Mouse (Mus musculus) limb, embryonic 14.5 days (tissue): ENCODE measurements around the gene Atp5d. TPM values are rescaled to one million over a fixed set of nuclear protein-coding genes. Genes with fewer than 3 reads are reported as not detected.

Source experiments
- ATAC-seq: fragments of 200-750 bp; cut with Nextera tagmentation; 2 replicates; pipeline ENCODE4 v1.8.0; 2017; ENCODE audit warnings: low read depth, moderate number of reproducible peaks, moderate TSS enrichment; ENCODE audit not compliant: low FRiP score
- DNase-seq: peaks from one replicate; pipeline ENCODE4 v3.0.0-alpha.2; 2015; ENCODE audit warnings: low spot score
- H3K27ac ChIP-seq: fragments of 300-500 bp; sonication (generic); replicated peaks from 2 replicates; pipeline ENCODE4 v1.5.1; 2014; ENCODE audit warnings: low read depth, mild to moderate bottlenecking, low read length, moderate library complexity, mixed read lengths
- H3K27me3 ChIP-seq: fragments of 300-500 bp; sonication (generic); 2 replicates; pipeline ENCODE4 v1.6.1; 2014; ENCODE audit warnings: low read length, mixed read lengths; ENCODE audit not compliant: control insufficient read depth, insufficient read depth
- H3K36me3 ChIP-seq: fragments of 300-500 bp; sonication (generic); 2 replicates; pipeline ENCODE4 v1.6.1; 2014; ENCODE audit warnings: mild to moderate bottlenecking, low read length, moderate library complexity, mixed read lengths; ENCODE audit not compliant: control insufficient read depth, insufficient read depth
- H3K4me1 ChIP-seq: fragments of 300-500 bp; sonication (generic); 2 replicates; pipeline ENCODE4 v1.6.1; 2014; ENCODE audit warnings: antibody characterized with exemption, low read length, mixed read lengths; ENCODE audit not compliant: control insufficient read depth, insufficient read depth
- H3K4me2 ChIP-seq: fragments of 300-500 bp; sonication (generic); replicated peaks from 2 replicates; pipeline ENCODE4 v1.6.1; 2014; ENCODE audit warnings: low read depth, mild to moderate bottlenecking, low read length, moderate library complexity; ENCODE audit not compliant: severe bottlenecking
- H3K4me3 ChIP-seq: fragments of 300-500 bp; sonication (generic); replicated peaks from 2 replicates; pipeline ENCODE4 v1.5.1; 2014; ENCODE audit warnings: low read length
- H3K9ac ChIP-seq: fragments of 300-500 bp; sonication (generic); 2 replicates; pipeline ENCODE4 v1.6.1; 2014; ENCODE audit warnings: mild to moderate bottlenecking, low read depth, low read length, moderate library complexity; ENCODE audit not compliant: severe bottlenecking
- H3K9me3 ChIP-seq: fragments of 300-500 bp; sonication (generic); 2 replicates; pipeline ENCODE4 v1.6.1; 2016; ENCODE audit warnings: low read length; ENCODE audit not compliant: control insufficient read depth
- POLR2A ChIP-seq: fragments of 200-500 bp; IDR thresholded peaks from 2 replicates; pipeline ENCODE4 v1.8.0; 2012; ENCODE audit warnings: inconsistent platforms, mild to moderate bottlenecking, moderate library complexity, borderline replicate concordance; ENCODE audit not compliant: insufficient read depth, insufficient read length; ENCODE audit errors: extremely low read depth
- WGBS: fragments of 180-500 bp; shearing (Covaris S2); extraction: QIAGEN DNeasy Blood & Tissue Kit; methylation state at CpG from one replicate; pipeline ENCODE4 v1.1.7; 2014; 5-methylcytosine and 5-hydroxymethylcytosine counted together
- polyA plus RNA-seq, 2 experiments: library from polyadenylated mRNA; depleted of rRNA in 1 of 2; stranded (reverse) in 1 of 2; unstranded in 1 of 2; fragments of >200 nt; fragmentation: Nextera tagmentation in 1 of 2; extraction: Ambion mirVana in 1 of 2; gene quantifications; 2 replicates each; pipeline versions ENCODE4 v1.2.1 to v1.2.3; 2012 to 2014

Gene Atp5d
- polyA plus RNA-seq, 2 experiments = 449 to 477 TPM

DNA sequence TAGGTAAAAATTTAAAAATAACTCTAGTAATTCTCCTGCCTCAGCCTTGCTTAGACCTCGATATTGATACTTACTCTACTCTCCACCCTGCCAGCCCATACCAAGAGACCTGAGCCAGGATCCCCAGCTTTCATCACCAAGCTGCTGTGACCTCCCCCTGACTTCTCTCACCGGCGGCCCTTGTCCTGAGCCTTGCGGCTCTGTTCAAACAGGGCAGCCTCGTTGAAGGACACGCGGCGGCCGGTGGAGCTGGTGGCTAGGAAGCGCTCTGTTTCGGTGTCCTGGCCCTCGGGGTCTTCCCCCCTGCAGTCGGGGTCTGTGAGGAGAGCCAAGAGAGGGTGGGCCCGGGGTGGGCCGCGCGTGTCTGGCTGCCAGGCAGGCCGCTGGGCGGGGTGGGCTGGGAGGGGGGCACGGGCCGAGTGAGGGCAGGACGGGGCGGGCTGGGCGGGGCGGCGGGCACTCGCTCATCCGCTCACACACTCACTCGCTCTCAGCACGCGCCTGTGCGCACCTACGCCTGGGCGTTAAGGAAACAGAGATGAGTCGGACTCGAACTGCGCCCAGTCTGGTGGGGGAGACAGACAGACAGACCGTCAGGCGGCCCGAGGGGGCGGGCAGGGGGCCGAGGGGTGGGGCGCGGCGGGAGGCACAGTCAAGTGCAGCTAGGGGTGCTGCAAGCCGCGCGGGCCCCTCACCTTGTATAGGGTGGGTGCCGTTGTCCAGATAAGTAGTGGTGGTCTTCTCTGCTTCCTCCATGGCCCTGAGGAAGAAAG, 2.1 kb upstream of the Atp5d start:
- WGBS = 22% methylated on average over 34 of the region's 49 CpGs
- TF ChIP-seq POLR2A = no peak
- DNase-seq = no peak
- H3K27ac ChIP-seq = no peak overlapping the region
- no peaks in the 10 kb centered on the region for H3K9me3 ChIP-seq
- peaks cover 30% of the 10 kb centered on the region for H3K4me1 ChIP-seq
- peaks cover 46% of the 10 kb centered on the region for H3K36me3 ChIP-seq
- H3K9ac ChIP-seq = no peak overlapping the region
- peak overlapping the region; percentile 71 for H3K4me3 ChIP-seq
- peak overlapping the region; percentile 97 for H3K4me2 ChIP-seq
- no peak for ATAC-seq
- H3K27me3 ChIP-seq = peaks cover 16% of the 10 kb centered on the region

DNA sequence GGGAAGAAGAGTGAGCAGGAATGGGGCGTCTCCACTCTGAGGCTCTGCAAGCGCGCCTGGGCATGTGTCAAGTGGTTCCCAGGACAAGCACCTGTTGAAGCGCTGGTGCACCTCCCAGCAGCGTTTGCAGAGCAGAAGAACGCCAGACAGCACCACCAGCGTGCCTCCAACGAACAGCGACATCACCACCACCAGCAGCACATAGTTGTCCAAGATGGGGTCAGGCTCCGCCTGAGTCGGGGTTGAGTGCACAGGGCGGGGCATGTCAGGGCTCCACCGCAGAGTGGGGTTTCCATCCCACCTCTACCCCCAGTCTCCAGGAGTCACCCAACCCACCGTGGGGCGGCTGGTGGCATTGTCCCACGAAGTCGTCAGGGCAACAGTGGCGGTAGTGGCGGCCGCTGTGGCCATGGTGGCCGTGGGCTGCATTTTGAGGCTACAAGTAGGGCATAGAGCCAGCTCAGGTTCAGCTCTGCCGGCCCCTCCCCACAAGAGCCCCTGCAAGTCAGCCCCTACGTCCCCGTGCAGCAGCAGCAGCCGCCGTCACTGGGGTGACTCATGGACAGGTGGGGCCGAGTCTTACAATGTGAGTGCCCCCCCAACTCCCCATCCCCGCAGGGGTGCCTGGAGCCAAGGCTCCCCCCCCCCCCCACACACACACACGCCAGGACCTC, 1.3 kb upstream of the Atp5d start:
- Histone ChIP-seq H3K9me3 (no peaks in the 10 kb centered on the region), H3K4me3 (peak overlapping the region; percentile 71), H3K27me3 (peaks cover 16% of the 10 kb centered on the region), H3K27ac (no peak overlapping the region), H3K4me2 (peak overlapping the region; percentile 97), H3K4me1 (peaks cover 22% of the 10 kb centered on the region), H3K36me3 (peaks cover 39% of the 10 kb centered on the region), H3K9ac (peak overlapping the region; percentile 41; the same call in 1 of the 2 replicates)
- 7% methylated on average over 26 of the region's 29 CpGs for WGBS
- no peak for TF ChIP-seq POLR2A
- no peak for DNase-seq
- no peak for ATAC-seq

DNA sequence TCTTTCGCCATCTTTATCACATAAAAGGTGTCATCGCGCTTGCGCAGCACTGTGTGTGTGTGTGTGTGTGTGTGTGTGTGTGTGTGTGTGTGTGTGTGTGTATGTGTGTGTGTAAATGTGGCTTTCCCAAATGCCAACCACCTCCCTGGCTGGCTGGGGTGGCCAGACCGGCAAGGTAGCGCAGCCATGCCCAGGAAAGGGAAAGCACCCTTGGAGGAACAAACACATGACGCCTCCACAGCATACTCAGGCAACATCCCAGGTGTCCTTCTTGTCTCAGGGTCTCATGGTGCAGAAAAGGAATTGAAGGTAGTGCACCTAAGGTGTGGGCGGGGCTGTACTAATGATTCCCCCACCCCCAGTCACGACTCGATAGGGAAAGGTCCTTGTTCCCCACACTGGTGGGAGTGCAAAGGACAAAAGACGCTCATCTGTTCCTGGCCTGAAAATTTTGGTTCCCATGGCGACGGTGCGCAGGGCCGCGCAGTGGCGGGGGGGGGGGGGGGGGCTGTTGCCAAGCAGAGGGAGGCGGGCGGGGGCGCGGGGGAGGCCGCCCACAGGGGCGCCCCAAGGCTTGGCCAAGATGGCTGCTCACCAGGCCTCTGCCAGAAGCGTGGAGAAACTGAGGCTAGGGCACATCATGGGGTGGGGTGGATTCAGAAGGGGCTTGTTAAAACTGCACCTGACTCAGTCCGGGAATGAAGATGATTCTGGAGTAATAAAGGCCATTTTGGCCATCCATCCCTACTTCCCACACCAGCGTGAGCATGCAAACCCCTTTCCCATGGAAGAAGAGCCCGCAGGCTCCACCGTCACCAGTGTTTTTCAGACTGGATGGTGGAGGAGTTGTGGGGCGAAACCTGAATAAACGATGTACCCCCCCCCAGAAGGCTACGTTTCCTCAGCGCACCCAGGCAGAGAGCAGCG, 543 bp upstream of the Atp5d start:
- WGBS = 7% methylated on average over 22 of the region's 33 CpGs
- Histone ChIP-seq H3K27me3 (peaks cover 16% of the 10 kb centered on the region), H3K4me2 (peak overlapping the region; percentile 97), H3K9me3 (no peaks in the 10 kb centered on the region), H3K27ac (no peak overlapping the region), H3K4me1 (peaks cover 25% of the 10 kb centered on the region), H3K9ac (peak overlapping the region; percentile 41), H3K4me3 (peak overlapping the region; percentile 71), H3K36me3 (peaks cover 31% of the 10 kb centered on the region)
- TF ChIP-seq POLR2A = no peak
- ATAC-seq = no peak
- no peak for DNase-seq

DNA sequence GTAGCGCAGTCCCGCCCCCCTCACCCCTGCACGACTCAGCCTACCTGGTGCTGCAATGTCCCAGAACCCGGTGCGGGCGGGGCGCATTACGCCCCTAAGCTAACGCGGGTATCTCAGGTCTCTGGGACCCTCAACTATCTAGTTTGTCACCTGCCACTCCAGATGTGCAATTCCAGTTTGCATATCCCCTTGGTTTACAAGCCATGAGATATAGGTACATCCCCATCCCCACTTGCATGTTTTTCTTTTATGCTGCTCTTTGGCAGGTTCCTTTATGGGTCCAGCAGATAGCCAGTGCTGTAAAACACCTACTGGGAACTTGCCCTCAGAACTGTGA, 975 bp downstream of the Atp5d start:
- DNase-seq (no peak), ATAC-seq (peak; percentile 12)
- 0% methylated on average over 9 of the region's 10 CpGs for WGBS
- TF ChIP-seq POLR2A = no peak
- H3K27ac ChIP-seq = no peak overlapping the region
- H3K9me3 ChIP-seq = no peaks in the 10 kb centered on the region
- H3K27me3 ChIP-seq = peaks cover 16% of the 10 kb centered on the region
- peaks cover 27% of the 10 kb centered on the region for H3K4me1 ChIP-seq
- H3K36me3 ChIP-seq = peaks cover 28% of the 10 kb centered on the region
- H3K9ac ChIP-seq = peak overlapping the region; percentile 66
- H3K4me2 ChIP-seq = peak overlapping the region; percentile 97
- peak overlapping the region; percentile 71 for H3K4me3 ChIP-seq
